Mouse (Mus musculus): Measurements from ENCODE around the gene Olfr270. TPM values are rescaled to one million over a fixed set of nuclear protein-coding genes. Genes with fewer than 3 reads are reported as not detected.

Gene Olfr270
- polyA plus RNA-seq, 1 experiment from 2014 or later: not detected

DNA sequence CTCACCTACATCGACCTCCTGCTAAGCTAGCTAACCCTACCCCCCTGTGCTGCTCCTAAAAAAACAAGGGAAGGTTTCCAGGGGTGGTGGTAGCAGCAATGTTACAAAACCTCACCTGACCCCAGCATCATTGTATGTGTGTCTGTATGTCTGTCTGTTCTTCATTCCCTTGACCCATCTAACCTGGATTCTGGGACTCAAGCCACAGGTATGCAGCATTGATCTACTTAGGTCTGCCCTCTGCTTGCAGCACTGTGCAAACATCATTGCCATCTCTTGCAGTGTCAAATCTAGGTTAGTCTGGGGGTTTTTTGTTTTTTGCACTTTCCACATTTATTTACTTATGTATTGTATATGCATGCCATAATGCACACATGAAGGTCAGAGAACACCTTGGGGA, 54.0 kb downstream of the Olfr270 start:
- Histone ChIP-seq H3K27ac (replicated peaks) (no peak overlapping the region), H3K9me3 (ENCODE audit: control insufficient read depth, low read length) (0 out of 2 replicates have a peak, but pooled peaks cover 2% of the 10 kb centered on the region), H3K9ac (ENCODE audit: low read length) (no peak overlapping the region), H3K36me3 (ENCODE audit: control insufficient read depth, insufficient read depth, low read length) (peaks cover 24% of the 10 kb centered on the region), H3K4me2 (replicated peaks; ENCODE audit: low read depth) (no peak overlapping the region), H3K4me1 (replicated peaks; ENCODE audit: control insufficient read depth, insufficient read depth) (no peaks in the 10 kb centered on the region), H3K4me3 (ENCODE audit: low read depth, low read length) (no peak overlapping the region), H3K27me3 (ENCODE audit: control insufficient read depth, insufficient read depth, low read length) (no peaks in the 10 kb centered on the region)
- DNase-seq (ENCODE audit: low spot score) (no peak), ATAC-seq (ENCODE audit: low FRiP score, low TSS enrichment) (no peak)
- WGBS: 95% methylated on average over 1 of the region's 1 CpGs
- TF ChIP-seq CTCF (IDR thresholded peaks at IDR 0.05; ENCODE audit: low read depth) (no peak), EP300 (optimal IDR thresholded peaks at IDR 0.05) (no peak)

Other genes with a start within 250 kb of the Olfr270 start
- gene Olfr275, start 149.9 kb upstream of the Olfr270 start, polyA plus RNA-seq (2015; fragmentation: Nextera tagmentation; extraction: Ambion mirVana): not detected in 2 replicates
- not detected in 2 replicates for gene Olfr273, start 105.3 kb upstream of the Olfr270 start, polyA plus RNA-seq (2015; fragmentation: Nextera tagmentation; extraction: Ambion mirVana)
- not detected in 2 replicates for gene Olfr272, start 45.4 kb upstream of the Olfr270 start, polyA plus RNA-seq (2015; fragmentation: Nextera tagmentation; extraction: Ambion mirVana)
- not detected in 2 replicates for gene Nipsnap3a, start 24.7 kb downstream of the Olfr270 start, polyA plus RNA-seq (2015; fragmentation: Nextera tagmentation; extraction: Ambion mirVana)
- gene Nipsnap3b, start 47.3 kb downstream of the Olfr270 start, polyA plus RNA-seq (2015; fragmentation: Nextera tagmentation; extraction: Ambion mirVana): 109 TPM in 2 replicates
- gene Abca1, start 195.3 kb downstream of the Olfr270 start, polyA plus RNA-seq (2015; fragmentation: Nextera tagmentation; extraction: Ambion mirVana): 1.6 and 2.0 TPM in 2 replicates